Mouse (Mus musculus): Measurements from ENCODE around the gene Myo9a.

DNA sequence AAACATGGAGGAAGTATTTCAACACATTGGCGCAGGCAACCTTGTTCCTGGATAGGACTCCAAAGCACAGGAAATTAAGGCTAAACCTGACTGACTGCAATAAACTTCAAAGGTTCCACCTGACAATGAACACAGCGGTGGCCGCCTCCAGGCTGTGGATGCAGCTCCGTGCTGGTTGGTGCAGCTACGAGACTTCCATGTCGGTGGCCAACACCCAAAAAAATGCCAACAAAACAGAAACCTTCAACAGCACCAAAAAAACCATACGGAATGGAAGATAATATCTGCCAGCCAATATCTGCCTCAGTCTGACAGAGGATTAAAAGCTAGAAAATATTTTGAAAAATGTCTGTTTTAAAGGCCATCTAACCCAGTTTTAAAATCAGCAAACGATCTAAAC, 187.8 kb downstream of the Myo9a start:
- no peak for TF ChIP-seq GATA1 (IDR thresholded peaks at IDR 0.05; ENCODE audit: borderline replicate concordance, low read length)
- no peak for TF ChIP-seq FLI1 (IDR thresholded peaks at IDR 0.05; ENCODE audit: low read length)
